Mouse (Mus musculus) spleen, postnatal 14 days (tissue): ENCODE results near the gene Dock7.

Source experiments
- DNase-seq, 2 experiments: peaks; one replicate each; pipeline ENCODE4 v3.0.0; 2021 to 2022; ENCODE audit warnings: low spot score in 2 of 2

Gene Dock7

DNA sequence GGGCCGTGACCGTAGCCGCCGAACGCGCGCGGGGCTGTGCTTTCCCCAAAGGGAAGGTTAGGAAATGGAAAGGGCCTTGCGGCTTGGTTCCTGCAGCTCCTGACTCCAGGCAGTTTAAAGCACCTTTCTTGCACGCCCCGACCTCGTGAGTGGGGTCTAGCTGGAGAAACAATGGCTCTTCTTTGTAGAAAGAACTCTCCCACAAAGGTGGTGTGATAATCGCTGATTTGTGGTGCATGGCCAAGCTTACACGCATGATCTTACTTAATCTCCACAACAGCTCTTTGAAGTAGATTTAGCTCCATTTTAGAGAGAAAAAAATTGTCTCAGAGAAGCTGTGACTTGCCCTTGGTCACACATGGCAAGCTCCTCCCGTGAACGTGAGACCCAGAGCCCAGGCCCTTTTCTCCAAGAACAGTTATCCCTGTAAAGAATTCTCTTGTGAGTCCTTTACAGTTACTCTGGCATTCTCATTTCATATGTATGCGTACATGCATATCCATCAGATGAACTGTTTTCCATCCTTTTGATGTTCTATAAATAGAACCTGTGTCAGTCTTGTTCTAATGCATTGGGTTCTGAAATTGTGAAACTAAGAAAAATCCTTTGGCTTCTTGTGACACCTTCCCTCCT lies 524 bp upstream of the Dock7 start:
- no peak for DNase-seq

- DNase-seq = no peak
These were observed 1.7 kb downstream of the Dock7 start for GRCm38 (mm10) chr4:99119051-99119450.

GRCm38 (mm10) chr4:99115797-99116196 lies 4.9 kb downstream of the Dock7 start:
- DNase-seq = no peak

DNA sequence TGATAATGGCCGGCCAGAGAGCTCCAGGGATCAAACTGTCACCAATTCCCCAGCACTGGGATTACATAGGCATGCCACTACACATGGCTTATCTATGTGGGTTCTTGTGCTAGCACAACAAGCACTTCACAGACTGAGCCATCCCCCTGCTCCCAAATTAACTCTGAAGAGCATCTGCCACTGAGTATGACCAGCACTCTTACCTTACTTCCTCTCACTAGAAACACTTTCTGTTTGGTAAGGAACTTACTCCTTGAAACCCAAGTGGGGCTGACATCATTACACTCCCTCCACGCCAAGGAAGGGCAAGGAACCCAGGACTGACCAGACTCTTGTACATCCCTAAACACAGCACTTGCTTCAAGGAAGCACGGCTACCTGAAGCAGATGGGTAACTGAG lies 9.0 kb downstream of the Dock7 start:
- DNase-seq = no peak

DNA sequence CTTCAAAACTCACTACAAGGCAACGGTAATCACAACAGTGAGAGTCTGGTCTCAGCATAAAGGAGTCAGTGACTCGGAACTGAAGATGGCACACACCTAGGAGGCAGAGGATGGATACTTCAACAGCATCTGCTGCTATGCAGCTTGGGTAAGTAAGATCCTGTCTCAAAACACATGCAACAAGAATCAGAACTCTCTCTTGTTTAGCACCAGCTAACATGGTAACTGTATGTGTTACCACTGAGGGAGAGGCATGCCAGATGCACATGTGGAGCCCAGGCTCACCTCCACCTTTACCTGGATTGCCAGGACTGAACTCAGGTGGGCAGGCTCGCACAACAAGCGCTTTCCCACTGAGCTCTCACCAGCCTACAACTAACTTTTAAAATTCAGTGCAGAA lies 11.9 kb downstream of the Dock7 start:
- no peak for DNase-seq

GRCm38 (mm10) chr4:99102846-99103245 lies 17.9 kb downstream of the Dock7 start:
- no peak for DNase-seq

DNA sequence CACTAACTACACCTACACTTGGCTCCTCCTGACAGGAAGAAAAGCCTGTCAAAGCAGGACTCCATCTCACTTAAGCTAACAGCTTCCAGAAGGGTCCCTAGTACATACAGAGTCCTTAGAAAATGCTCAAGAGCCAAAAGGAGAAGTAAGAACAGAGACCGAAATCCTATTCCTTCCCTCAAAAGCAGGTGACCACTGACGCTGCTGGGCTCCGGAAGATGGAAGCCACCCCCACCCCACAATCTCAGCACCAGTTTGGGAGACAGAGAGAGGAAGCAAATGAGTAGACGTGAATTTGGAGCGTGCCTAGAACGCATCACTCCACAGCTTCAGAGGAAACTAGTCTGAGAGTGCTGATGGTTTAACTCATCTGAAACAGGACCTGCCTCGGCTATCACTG lies 20.0 kb downstream of the Dock7 start:
- DNase-seq = no peak

DNA sequence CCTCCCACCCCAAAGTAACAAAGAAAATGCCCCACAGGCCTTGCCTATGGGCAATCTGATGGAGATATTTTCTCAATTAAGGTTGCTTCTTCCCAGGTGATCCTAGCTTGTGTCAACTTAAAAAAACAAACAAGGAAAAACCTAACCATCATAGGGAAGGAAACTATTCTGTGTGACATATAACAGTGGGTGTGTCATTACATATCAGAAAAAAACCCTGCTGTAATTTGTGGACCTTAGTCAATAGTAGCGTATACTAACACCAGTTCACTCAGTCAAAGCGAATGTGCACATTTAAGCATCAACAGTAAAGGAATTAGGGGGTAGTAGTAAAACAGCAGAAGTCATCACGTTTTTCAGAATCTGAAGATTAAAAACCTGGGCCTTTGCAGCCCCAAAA lies 28.9 kb downstream of the Dock7 start:
- DNase-seq = no peak

GRCm38 (mm10) chr4:99091151-99091701 lies 29.5 kb downstream of the Dock7 start:
- no peak for DNase-seq

- no peak for DNase-seq
These were observed 32.8 kb downstream of the Dock7 start for GRCm38 (mm10) chr4:99087760-99088485.

GRCm38 (mm10) chr4:99083862-99084261 lies 36.9 kb downstream of the Dock7 start:
- no peak for DNase-seq

- no peak for DNase-seq
These were observed 39.5 kb downstream of the Dock7 start for GRCm38 (mm10) chr4:99081169-99081568.

DNA sequence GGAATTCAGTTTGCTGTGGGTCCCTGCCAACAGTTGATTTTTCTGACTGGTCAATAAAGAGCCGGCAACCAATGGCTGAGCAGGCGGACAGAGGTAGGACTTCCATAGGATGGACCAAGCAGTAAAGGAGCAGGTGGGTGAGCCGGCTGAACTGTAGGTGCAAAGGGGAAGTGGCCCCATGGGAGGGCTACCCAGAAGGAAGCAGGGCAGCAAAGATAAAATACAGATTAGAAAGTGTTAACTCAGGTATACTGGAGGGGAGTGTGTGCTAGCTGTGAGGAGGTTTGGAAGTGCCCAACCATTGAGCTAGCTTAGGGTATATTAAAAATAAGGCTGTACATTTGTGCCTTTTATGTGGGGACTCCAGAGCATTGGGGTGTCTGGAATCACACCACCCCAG lies 42.7 kb downstream of the Dock7 start:
- DNase-seq = no peak

GRCm38 (mm10) chr4:99068806-99069205 lies 51.9 kb downstream of the Dock7 start:
- DNase-seq = no peak

GRCm38 (mm10) chr4:99064524-99064923 lies 56.2 kb downstream of the Dock7 start:
- DNase-seq = no peak

- DNase-seq = no peak
These were observed 72.1 kb downstream of the Dock7 start for GRCm38 (mm10) chr4:99048581-99048980.

- no peak for DNase-seq
These were observed 74.2 kb downstream of the Dock7 start for GRCm38 (mm10) chr4:99046471-99046870.

GRCm38 (mm10) chr4:99044854-99045253 lies 75.9 kb downstream of the Dock7 start:
- no peak for DNase-seq

DNA sequence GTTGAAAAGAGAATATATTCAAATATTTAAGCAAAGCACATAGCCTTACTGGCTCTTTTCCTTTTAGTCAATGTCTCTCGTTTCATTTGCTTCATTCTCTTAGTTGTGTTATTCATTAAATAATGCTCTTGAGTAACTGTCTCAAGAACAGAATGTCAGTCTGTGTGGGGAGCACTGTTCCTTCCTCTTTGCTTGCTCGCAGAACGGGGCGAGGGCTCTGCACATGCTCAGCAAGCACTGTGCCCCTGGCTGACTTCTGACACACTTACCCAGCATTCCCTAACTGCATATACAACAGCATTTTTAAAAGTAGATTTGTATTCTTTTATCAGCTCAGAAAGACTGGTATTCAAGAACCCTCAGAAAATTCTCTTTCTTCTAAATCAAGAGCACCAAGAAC lies 87.8 kb downstream of the Dock7 start:
- DNase-seq = no peak

DNA sequence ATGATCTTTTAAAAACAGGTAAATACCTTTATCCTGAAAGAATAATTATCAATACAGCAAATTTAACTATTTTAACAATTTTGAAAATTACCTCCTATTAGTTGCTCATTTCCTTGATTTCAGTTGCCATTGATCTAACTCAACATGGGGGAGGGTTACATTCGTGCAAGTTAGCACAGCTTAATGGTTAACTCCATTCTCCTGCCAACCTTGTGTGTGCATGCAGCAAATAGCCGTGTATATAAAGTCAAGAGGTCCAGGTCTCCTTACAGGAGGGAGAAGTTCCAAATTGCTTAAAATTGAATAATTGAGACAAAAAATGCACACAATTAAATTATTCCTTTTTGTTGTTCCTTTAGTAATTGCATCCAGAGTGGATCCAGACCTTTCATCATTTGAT lies 90.0 kb downstream of the Dock7 start, which contains the start of gene Angptl3:
Gene Angptl3 (plus strand): TSS at position 269 of the 400 bp plus-strand sequence.
- no peak for DNase-seq

- DNase-seq = no peak
These were observed 92.3 kb downstream of the Dock7 start for GRCm38 (mm10) chr4:99028377-99028776.

GRCm38 (mm10) chr4:99022221-99022620 lies 98.5 kb downstream of the Dock7 start:
- DNase-seq = no peak

GRCm38 (mm10) chr4:99011039-99011438 lies 109.7 kb downstream of the Dock7 start:
- DNase-seq = no peak
